In genomic region chr7:139676433-139676832, GRCm38 (mm10) we compare ENCODE assay signal across 16 mouse cellular contexts. TPM values are rescaled to one million over a fixed set of nuclear protein-coding genes. Genes with fewer than 3 reads are reported as not detected.
A peak's percentile ranks its signal among the peaks of the same experiment; 100 is the strongest.
DNase-seq lines count a peak whose midpoint lies in the region; TF ChIP-seq lines count a peak whose summit lies in the region.
"Had no signal": no experiment of that assay in that cellular context is flagged by ENCODE, and none has a peak within 500 bp of the region (broad histone marks: within the 10 kb centered on the region; RNA-seq: fewer than 3 reads in every experiment).

No protein-coding gene starts in this region.

- TF ChIP-seq CTCF in brain, embryonic 14.5 days (IDR thresholded peaks at IDR 0.05; ENCODE audit: borderline replicate concordance, extremely low read depth, insufficient read depth, insufficient read length): no peak

- DNase-seq in 3T3-L1 (ENCODE audit: low read depth, low spot score): peak; percentile 46
- peak; percentile 64 for DNase-seq in MN1 (ENCODE audit: low spot score)
- peak; percentile 31 for DNase-seq in brain, embryonic 14.5 days (ENCODE audit: low read depth)
- DNase-seq in embryo, embryonic 10.5 days (ENCODE audit: low spot score): no peak
- DNase-seq in frontal cortex, postnatal 25 days (ENCODE audit: low spot score in 2 of 2): no peak
- DNase-seq in yolk sac, embryonic 10.5 days (ENCODE audit: low spot score): no peak
- DNase-seq: adrenal gland, postnatal 14 days; B cell, adult 2 months; cerebellum, adult 9-11 months; cerebellum, postnatal 36 days; gastrocnemius, postnatal 25 days; heart, adult 18-20 months; heart, postnatal 10 days; heart, postnatal 36 days; kidney, adult 11 months had no signal

- no peak for TF ChIP-seq POLR2A in brain, embryonic 14.5 days (IDR thresholded peaks at IDR 0.05; ENCODE audit: borderline replicate concordance, extremely low read depth, insufficient read depth, insufficient read length, poor library complexity, severe bottlenecking)

RNA-seq across cellular contexts. Expression of gene Cfap46, which starts 7.2 kb away (rescaled TPM):
- polyA plus RNA-seq in brain, embryonic 14.5 days (2012; rRNA removed): 3.4 and 4.6 TPM in 2 replicates
- polyA plus RNA-seq: activated CD4-positive, CD25-positive, alpha-beta regulatory T cell, adult 4 months had no signal

Comparison
In these comparisons a context has a peak if more than half of its experiments do, and no peak if none do; other contexts are left out.
1. DNase-seq: peak in 3T3-L1 (single experiment), MN1 (single experiment) and brain, embryonic 14.5 days (single experiment); none in embryo, embryonic 10.5 days (single experiment), frontal cortex, postnatal 25 days (0 of 2) and yolk sac, embryonic 10.5 days (single experiment).